Mouse (Mus musculus): Measurements from ENCODE around the gene Atp10a. TPM values are rescaled to one million over a fixed set of nuclear protein-coding genes. Genes with fewer than 3 reads are reported as not detected.

Gene Atp10a
- polyA plus RNA-seq, 1 experiment from 2014 or later: 3.2 TPM

GRCm38 (mm10) chr7:58873676-58874075 lies 217.7 kb downstream of the Atp10a start:
- 94% methylated on average over 1 of the region's 1 CpGs for WGBS
- H3K36me3 ChIP-seq: no peaks in the 10 kb centered on the region
- H3K9me3 ChIP-seq: no peaks in the 10 kb centered on the region
- no peak overlapping the region for H3K27ac ChIP-seq
- no peak overlapping the region for H3K4me2 ChIP-seq
- H3K9ac ChIP-seq: no peak overlapping the region
- no peaks in the 10 kb centered on the region for H3K4me1 ChIP-seq
- H3K4me3 ChIP-seq: no peak overlapping the region
- no peaks in the 10 kb centered on the region for H3K27me3 ChIP-seq
- ATAC-seq (ENCODE audit: insufficient number of reproducible peaks, low FRiP score, low TSS enrichment, low read depth): no peak
